Mouse (Mus musculus): Measurements from ENCODE around the gene Ccdc88c.

DNA sequence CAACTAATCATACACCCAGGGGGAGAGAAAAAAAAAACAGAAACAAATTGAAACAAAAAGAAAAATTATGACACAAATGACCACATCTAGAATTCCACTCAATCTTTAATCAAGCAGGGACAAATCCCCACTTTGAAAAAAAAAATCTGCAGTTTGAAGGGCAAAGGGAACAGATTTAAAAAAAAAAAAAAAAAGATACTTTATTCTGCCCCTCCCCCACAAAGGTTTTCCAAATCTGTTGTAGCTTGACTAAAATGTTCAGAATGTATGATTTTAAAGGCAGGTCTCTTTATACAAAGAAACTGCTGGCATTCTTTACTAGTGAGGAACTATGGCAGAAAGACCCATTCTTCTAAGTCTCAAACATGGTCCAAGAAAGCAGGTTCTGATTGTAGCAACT, 11.1 kb upstream of the Ccdc88c start:
- TF ChIP-seq CTCF (IDR thresholded peaks at IDR 0.05; ENCODE audit: extremely low read depth, insufficient read depth, low read length): no peak
- TF ChIP-seq POLR2A (IDR thresholded peaks at IDR 0.05; ENCODE audit: extremely low read depth, insufficient read depth, low read length): no peak
